Mouse (Mus musculus) G1E (cell line): ENCODE data around the gene Atxn7l1. TPM values are rescaled to one million over a fixed set of nuclear protein-coding genes. Genes with fewer than 3 reads are reported as not detected.

ENCODE experiments used
- ATAC-seq: 2 replicates; pipeline ENCODE4 v1.8.0; 2016; ENCODE audit warnings: mild to moderate bottlenecking; ENCODE audit not compliant: insufficient number of reproducible peaks, poor library complexity, low FRiP score, severe bottlenecking; ENCODE audit errors: extremely low read depth
- DNase-seq: peaks from one replicate; pipeline ENCODE4 v3.0.0; 2012; ENCODE audit warnings: low spot score
- H3K27me3 ChIP-seq: 2 replicates; pipeline ENCODE4 v1.6.1; 2012; ENCODE audit warnings: mild to moderate bottlenecking, low read length, inconsistent platforms; ENCODE audit not compliant: insufficient read depth
- H3K36me3 ChIP-seq: replicated peaks from 2 replicates; pipeline ENCODE3; 2012; ENCODE audit warnings: mild to moderate bottlenecking, inconsistent platforms
- H3K4me1 ChIP-seq: 2 replicates; pipeline ENCODE4 v1.6.1; 2012; ENCODE audit warnings: low read depth, low read length, inconsistent platforms, mixed read lengths; ENCODE audit not compliant: insufficient read depth
- H3K4me3 ChIP-seq: 2 replicates; pipeline ENCODE4 v1.5.1; 2012; ENCODE audit warnings: low read depth, mild to moderate bottlenecking, inconsistent platforms, low read length, moderate library complexity, mixed read lengths
- H3K9me3 ChIP-seq: replicated peaks from 2 replicates; pipeline ENCODE4 v1.6.1; 2012; ENCODE audit warnings: inconsistent platforms
- CTCF ChIP-seq: IDR thresholded peaks from 2 replicates; pipeline ENCODE4 v1.5.1; 2012; ENCODE audit warnings: low read depth, low read length, inconsistent platforms, mixed read lengths
- GATA1 ChIP-seq: IDR thresholded peaks from 2 replicates; pipeline ENCODE4 v1.6.1; 2012; ENCODE audit warnings: borderline replicate concordance, low read length, inconsistent platforms, mixed read lengths
- GATA2 ChIP-seq: IDR thresholded peaks from 2 replicates; pipeline ENCODE4 v1.6.1; 2012; ENCODE audit warnings: low read depth, low read length, inconsistent platforms, borderline replicate concordance
- POLR2AphosphoS5 ChIP-seq: IDR thresholded peaks from 2 replicates; pipeline ENCODE4 v1.6.1; 2012; ENCODE audit warnings: low read depth, low read length, inconsistent platforms; ENCODE audit not compliant: insufficient replicate concordance
- TAL1 ChIP-seq: conservative IDR thresholded peaks from 2 replicates; pipeline ENCODE4 v1.6.1; 2012; ENCODE audit warnings: low read depth, low read length, inconsistent platforms, mixed read lengths
- polyA plus RNA-seq: library from polyadenylated mRNA; stranded (reverse); fragments of >175 nt; gene quantifications from 2 replicates; pipeline ENCODE4 v1.2.3, GENCODE M21; 2012
- total RNA-seq, 2 experiments: library from RNA; stranded (forward) in 1 of 2; stranded (reverse) in 1 of 2; fragments of 200-1000 nt in 1 of 2; fragments of >200 nt in 1 of 2; fragmentation: Nextera tagmentation in 1 of 2; gene quantifications; 2 replicates each; pipeline ENCODE4 v1.2.3; 2014 to 2017

The Atxn7l1 gene
- total and polyA plus RNA-seq, 3 experiments: 51.0 to 282 (median 56.6) TPM

DNA sequence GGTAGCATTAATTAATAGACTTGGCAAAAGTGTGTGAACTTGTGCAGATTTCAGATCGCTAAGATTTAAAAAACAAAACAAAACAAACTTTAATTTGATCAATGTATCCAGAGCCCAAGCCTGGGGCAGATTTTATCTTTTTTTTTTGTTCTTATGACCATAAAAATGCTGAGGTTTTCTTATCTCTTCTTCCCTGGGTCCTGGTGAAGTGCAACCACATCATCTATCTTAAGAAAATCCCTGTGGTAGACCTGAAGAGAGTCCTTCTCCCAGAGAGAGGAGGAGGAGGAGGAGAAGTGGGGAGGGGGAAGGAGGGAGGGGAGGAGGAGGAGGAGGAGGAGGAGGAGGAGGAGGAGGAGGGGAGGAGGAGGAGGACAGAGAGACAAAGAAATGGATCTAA, 78.5 kb downstream of the Atxn7l1 start:
- Histone ChIP-seq H3K9me3 (no peaks in the 10 kb centered on the region), H3K36me3 (peaks cover 30% of the 10 kb centered on the region), H3K4me3 (no peak overlapping the region), H3K4me1 (peaks cover 46% of the 10 kb centered on the region), H3K27me3 (peaks cover 4% of the 10 kb centered on the region; the same call in 1 of the 2 replicates)
- TF ChIP-seq TAL1 (peak; percentile 46), CTCF (no peak)
- DNase-seq (peak; percentile 36), ATAC-seq (peak; percentile 83)

DNA sequence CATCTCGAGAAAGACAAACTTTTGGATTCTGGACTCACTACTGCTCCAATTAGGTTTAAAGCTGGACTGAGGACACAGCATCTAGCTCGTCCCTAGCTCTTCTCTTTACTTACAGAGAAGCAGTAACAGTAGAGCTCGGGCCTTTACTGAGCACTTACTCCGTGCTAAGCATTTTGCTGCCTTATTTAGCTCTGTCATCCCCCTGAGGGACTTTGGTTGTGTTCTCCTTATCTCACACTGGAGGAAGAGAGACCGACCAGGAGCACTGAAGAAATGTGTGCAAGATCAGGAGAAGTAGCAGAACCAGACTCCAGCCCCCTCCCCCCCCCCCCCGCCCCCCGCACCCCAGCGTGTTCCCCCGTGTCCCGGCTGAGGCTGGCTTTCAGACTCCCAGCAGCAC, 79.1 kb downstream of the Atxn7l1 start:
- Histone ChIP-seq H3K4me1 (peaks cover 40% of the 10 kb centered on the region), H3K27me3 (peaks cover 4% of the 10 kb centered on the region; the same call in 1 of the 2 replicates), H3K36me3 (peaks cover 29% of the 10 kb centered on the region), H3K4me3 (no peak overlapping the region), H3K9me3 (no peaks in the 10 kb centered on the region)
- ATAC-seq (no peak), DNase-seq (no peak)
- TF ChIP-seq TAL1 (no peak), GATA1 (no peak), POLR2AphosphoS5 (no peak), CTCF (no peak), GATA2 (no peak)

DNA sequence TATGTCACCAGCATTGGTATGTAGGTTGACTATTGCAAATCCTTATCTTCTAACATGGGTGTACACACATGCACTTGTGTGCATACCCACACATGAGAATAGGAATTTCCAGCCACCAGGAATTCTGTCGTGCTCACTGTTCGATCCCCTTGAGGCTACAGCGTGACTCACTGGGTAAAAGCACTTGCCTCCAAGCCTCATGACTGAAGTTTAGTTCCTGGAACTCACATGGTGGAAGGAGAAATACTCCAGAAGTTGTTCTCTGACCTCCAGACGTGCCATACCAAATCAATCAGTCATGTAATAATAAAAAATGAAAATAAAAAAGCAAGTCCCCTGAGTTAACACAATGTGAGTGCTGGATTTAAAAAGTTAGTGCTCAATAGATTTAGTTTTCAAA, 87.8 kb downstream of the Atxn7l1 start:
- H3K4me1 ChIP-seq: peaks cover 8% of the 10 kb centered on the region
- H3K27me3 ChIP-seq: peaks cover 3% of the 10 kb centered on the region; the same call in 1 of the 2 replicates
- peaks cover 15% of the 10 kb centered on the region for H3K36me3 ChIP-seq
- ATAC-seq (no peak), DNase-seq (no peak)
- H3K4me3 ChIP-seq: no peak overlapping the region
- H3K9me3 ChIP-seq: no peaks in the 10 kb centered on the region
- TF ChIP-seq TAL1 (no peak), POLR2AphosphoS5 (no peak), GATA1 (no peak), CTCF (no peak), GATA2 (no peak)

DNA sequence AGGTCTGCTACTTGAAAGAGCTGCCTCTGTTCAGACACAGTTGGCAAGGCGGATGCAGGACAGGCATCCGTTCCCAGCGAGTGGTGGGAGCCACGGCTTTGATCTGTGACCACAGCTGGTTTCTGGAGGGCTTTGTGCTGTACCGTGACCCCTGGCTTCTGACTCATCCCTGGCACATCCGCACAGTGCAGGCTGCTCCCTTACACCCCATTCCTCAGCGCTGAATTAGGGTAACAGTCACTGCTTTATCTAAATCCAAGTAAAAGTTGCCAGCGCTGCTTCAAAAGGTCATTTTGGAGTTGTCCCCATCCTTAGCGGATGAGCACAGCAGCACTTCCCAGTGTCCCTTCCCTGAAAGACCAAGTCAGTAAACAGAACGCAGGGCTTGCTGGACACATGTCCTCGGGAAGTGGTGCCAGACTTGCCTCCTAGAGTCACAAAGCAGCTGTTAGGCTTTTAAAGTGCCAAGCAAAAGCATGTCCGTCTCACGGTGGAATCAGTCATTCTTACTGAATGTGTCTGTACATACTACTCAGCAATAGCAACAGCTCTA, 88.4 kb downstream of the Atxn7l1 start:
- TF ChIP-seq GATA2 (no peak), TAL1 (no peak), GATA1 (no peak), POLR2AphosphoS5 (no peak), CTCF (no peak)
- Histone ChIP-seq H3K4me3 (no peak overlapping the region), H3K27me3 (peaks cover 3% of the 10 kb centered on the region; the same call in 1 of the 2 replicates), H3K36me3 (peaks cover 15% of the 10 kb centered on the region), H3K9me3 (no peaks in the 10 kb centered on the region), H3K4me1 (peaks cover 8% of the 10 kb centered on the region)
- ATAC-seq: no peak
- DNase-seq: no peak

DNA sequence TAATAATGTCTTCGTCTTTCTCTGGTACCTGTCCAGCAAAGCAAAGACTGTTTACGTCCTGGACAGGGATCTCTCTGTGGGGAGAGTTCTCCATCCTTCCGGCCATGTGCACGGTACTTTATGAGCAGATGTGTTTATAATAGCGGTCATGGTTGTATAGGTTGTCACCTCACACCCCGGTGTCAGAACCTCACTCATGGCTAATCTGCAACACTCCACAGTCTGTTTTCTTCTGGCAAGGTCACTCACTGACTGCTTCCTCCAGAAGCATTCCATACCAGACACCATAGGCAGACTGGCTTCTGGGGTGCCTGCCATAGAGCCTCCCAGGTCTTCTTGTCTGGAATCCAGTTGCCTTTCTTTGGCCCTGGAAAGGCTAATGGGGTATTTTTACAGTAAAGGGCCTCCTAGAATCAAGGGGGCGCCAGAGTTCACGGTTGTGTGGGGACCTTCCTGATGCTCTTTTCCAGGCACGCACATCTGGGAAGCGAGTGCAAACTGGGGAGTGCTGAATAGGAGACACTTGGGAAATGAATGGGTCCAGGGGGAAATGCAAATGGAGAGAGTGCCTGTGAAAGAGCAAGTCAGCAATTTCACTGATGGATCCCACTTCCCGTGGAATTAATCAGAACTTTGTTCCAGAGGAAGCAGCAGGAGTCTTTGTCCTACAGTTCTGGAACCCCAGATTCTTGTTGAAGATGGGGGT, 89.0 kb downstream of the Atxn7l1 start:
- Histone ChIP-seq H3K36me3 (peaks cover 18% of the 10 kb centered on the region), H3K9me3 (no peaks in the 10 kb centered on the region), H3K27me3 (peaks cover 3% of the 10 kb centered on the region; the same call in 1 of the 2 replicates), H3K4me3 (no peak overlapping the region), H3K4me1 (peaks cover 8% of the 10 kb centered on the region)
- DNase-seq: no peak
- no peak for ATAC-seq
- TF ChIP-seq POLR2AphosphoS5 (no peak), TAL1 (no peak), GATA2 (no peak)

DNA sequence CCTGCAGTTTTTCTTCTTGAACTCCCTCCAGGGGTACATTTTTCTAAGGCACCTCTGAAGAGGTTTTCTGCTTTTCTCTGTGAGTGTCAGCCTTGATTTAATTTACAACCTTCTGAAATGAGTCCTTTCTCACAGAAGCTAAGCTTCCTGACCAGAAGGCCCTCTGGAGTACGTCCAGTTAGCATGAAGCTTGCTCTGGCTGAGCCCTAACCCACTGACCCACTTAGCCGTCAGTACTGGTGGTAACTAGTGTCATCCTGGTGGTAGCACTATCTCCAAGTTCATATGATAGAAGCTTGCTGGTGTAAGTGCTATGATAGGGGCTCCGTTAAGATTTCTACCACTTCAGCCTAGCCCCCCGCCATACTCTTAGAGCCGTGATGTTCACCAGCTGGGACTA, 89.6 kb downstream of the Atxn7l1 start:
- H3K36me3 ChIP-seq: peaks cover 21% of the 10 kb centered on the region
- TF ChIP-seq CTCF: no peak
- TF ChIP-seq GATA2: no peak
- TF ChIP-seq POLR2AphosphoS5: no peak
- TF ChIP-seq TAL1: no peak
- no peak for TF ChIP-seq GATA1
- no peak overlapping the region for H3K4me3 ChIP-seq
- H3K9me3 ChIP-seq: no peaks in the 10 kb centered on the region
- DNase-seq: no peak
- no peak for ATAC-seq
- peaks cover 8% of the 10 kb centered on the region for H3K4me1 ChIP-seq
- peaks cover 3% of the 10 kb centered on the region; the same call in 1 of the 2 replicates for H3K27me3 ChIP-seq

DNA sequence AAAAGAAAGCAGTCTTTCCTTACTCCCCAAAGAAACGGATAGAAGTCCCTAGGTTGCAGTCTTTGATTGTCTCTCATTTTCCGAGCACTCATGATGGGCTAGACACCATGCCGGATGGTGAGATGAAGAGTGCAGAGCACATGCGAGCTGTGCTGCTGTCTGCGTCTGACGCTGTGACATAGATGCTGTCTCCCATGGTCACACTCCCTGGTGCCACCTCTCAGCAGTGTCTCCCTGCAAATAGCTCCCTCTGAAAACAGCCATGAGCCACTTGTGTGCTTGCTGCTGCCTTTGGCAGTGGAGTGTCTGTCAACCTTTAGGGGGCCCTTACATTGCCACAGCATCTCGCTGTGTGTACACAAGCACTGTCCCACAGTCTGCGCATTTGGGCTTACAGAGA, 95.2 kb downstream of the Atxn7l1 start:
- H3K27me3 ChIP-seq: no peaks in the 10 kb centered on the region
- peak overlapping the region; percentile 17; the same call in 1 of the 2 replicates for H3K4me3 ChIP-seq
- peaks cover 9% of the 10 kb centered on the region for H3K4me1 ChIP-seq
- DNase-seq (no peak), ATAC-seq (no peak)
- H3K9me3 ChIP-seq: no peaks in the 10 kb centered on the region
- peaks cover 24% of the 10 kb centered on the region for H3K36me3 ChIP-seq
- TF ChIP-seq POLR2AphosphoS5 (no peak), CTCF (no peak), TAL1 (no peak), GATA2 (no peak)
